Mouse (Mus musculus): ENCODE measurements around the gene Dapl1. TPM values are rescaled to one million over a fixed set of nuclear protein-coding genes. Genes with fewer than 3 reads are reported as not detected.

Dapl1 gene
- total RNA-seq, 4 experiments from 2014 or later: not detected

- DNase-seq (ENCODE audit: low spot score): peak; percentile 22
These were observed 49.7 kb downstream of the Dapl1 start for GRCm38 (mm10) chr2:59533971-59534748.

GRCm38 (mm10) chr2:59536958-59537357 lies 52.5 kb downstream of the Dapl1 start:
- DNase-seq (ENCODE audit: low spot score): no peak

- DNase-seq (ENCODE audit: low spot score): no peak
These were observed 53.6 kb downstream of the Dapl1 start for GRCm38 (mm10) chr2:59538031-59538430.

GRCm38 (mm10) chr2:59539796-59540195 lies 55.3 kb downstream of the Dapl1 start:
- peak; percentile 25 for DNase-seq (ENCODE audit: low spot score)

GRCm38 (mm10) chr2:59541121-59541887 lies 56.9 kb downstream of the Dapl1 start:
- peak; percentile 83 for DNase-seq (ENCODE audit: low spot score)

GRCm38 (mm10) chr2:59543543-59544065 lies 59.2 kb downstream of the Dapl1 start:
- no peak for DNase-seq (ENCODE audit: low spot score)

- DNase-seq (ENCODE audit: low spot score): no peak
These were observed 59.9 kb downstream of the Dapl1 start for GRCm38 (mm10) chr2:59544237-59544909.

- no peak for DNase-seq (ENCODE audit: low spot score)
These were observed 60.5 kb downstream of the Dapl1 start for GRCm38 (mm10) chr2:59545001-59545400.

- DNase-seq (ENCODE audit: low spot score): no peak
These were observed 63.1 kb downstream of the Dapl1 start for GRCm38 (mm10) chr2:59547369-59548099.

- DNase-seq (ENCODE audit: low spot score): no peak
These were observed 68.3 kb downstream of the Dapl1 start for GRCm38 (mm10) chr2:59552784-59553183.

GRCm38 (mm10) chr2:59554373-59554940 lies 70.0 kb downstream of the Dapl1 start:
- DNase-seq (ENCODE audit: low spot score): no peak

Other genes with a start within 250 kb of the Dapl1 start
- 10 to 100 TPM; 21.4 to 25.3 (median 24.6) TPM for gene Tanc1, start 127.4 kb downstream of the Dapl1 start, total RNA-seq (2022)